Mouse (Mus musculus) hindbrain, embryonic 14.5 days (tissue): ENCODE data around the gene Map3k11. TPM values are rescaled to one million over a fixed set of nuclear protein-coding genes. Genes with fewer than 3 reads are reported as not detected.

ENCODE experiments used
- ATAC-seq: fragments of 200-750 bp; cut with Nextera tagmentation; 2 replicates; pipeline ENCODE4 v1.8.0; 2017; ENCODE audit warnings: moderate number of reproducible peaks, mild to moderate bottlenecking, moderate TSS enrichment, moderate library complexity; ENCODE audit not compliant: low FRiP score
- DNase-seq: peaks from one replicate; pipeline ENCODE4 v3.0.0-alpha.2; 2015; ENCODE audit warnings: low spot score
- H3K27ac ChIP-seq: fragments of 300-500 bp; sonication (generic); 2 replicates; pipeline ENCODE4 v1.5.1; 2014; ENCODE audit warnings: mild to moderate bottlenecking, moderate library complexity
- H3K27me3 ChIP-seq: fragments of 300-500 bp; sonication (generic); 2 replicates; pipeline ENCODE4 v1.6.1; 2014; ENCODE audit warnings: mild to moderate bottlenecking, low read length, mixed read lengths; ENCODE audit not compliant: control insufficient read depth, insufficient read depth
- H3K36me3 ChIP-seq: fragments of 300-500 bp; sonication (generic); replicated peaks from 2 replicates; pipeline ENCODE4 v1.6.1; 2014; ENCODE audit not compliant: control insufficient read depth, insufficient read depth
- H3K4me1 ChIP-seq: fragments of 300-500 bp; sonication (generic); replicated peaks from 2 replicates; pipeline ENCODE4 v1.6.1; 2014; ENCODE audit warnings: antibody characterized with exemption, low read length, mixed read lengths; ENCODE audit not compliant: control insufficient read depth, insufficient read depth
- H3K4me2 ChIP-seq: fragments of 300-500 bp; sonication (generic); replicated peaks from 2 replicates; pipeline ENCODE4 v1.6.1; 2014; ENCODE audit warnings: mild to moderate bottlenecking, moderate library complexity
- H3K4me3 ChIP-seq: fragments of 300-500 bp; sonication (generic); replicated peaks from 2 replicates; pipeline ENCODE4 v1.5.1; 2014; ENCODE audit warnings: mild to moderate bottlenecking, low read length
- H3K9ac ChIP-seq: fragments of 300-500 bp; sonication (generic); 2 replicates; pipeline ENCODE4 v1.6.1; 2014
- H3K9me3 ChIP-seq: fragments of 300-500 bp; sonication (generic); 2 replicates; pipeline ENCODE4 v1.6.1; 2016; ENCODE audit warnings: low read length; ENCODE audit not compliant: control insufficient read depth
- WGBS: fragments of 180-500 bp; shearing (Covaris S2); extraction: QIAGEN DNeasy Blood & Tissue Kit; methylation state at CpG from one replicate; pipeline ENCODE4 v1.1.7; 2014; 5-methylcytosine and 5-hydroxymethylcytosine counted together
- polyA plus RNA-seq: library from polyadenylated mRNA; unstranded; fragments of >200 nt; fragmentation: Nextera tagmentation; extraction: Ambion mirVana; gene quantifications from 2 replicates; pipeline ENCODE4 v1.2.1, GENCODE M21; 2014

Gene Map3k11
- polyA plus RNA-seq, 1 experiment from 2014 or later, result 11.5 TPM

DNA sequence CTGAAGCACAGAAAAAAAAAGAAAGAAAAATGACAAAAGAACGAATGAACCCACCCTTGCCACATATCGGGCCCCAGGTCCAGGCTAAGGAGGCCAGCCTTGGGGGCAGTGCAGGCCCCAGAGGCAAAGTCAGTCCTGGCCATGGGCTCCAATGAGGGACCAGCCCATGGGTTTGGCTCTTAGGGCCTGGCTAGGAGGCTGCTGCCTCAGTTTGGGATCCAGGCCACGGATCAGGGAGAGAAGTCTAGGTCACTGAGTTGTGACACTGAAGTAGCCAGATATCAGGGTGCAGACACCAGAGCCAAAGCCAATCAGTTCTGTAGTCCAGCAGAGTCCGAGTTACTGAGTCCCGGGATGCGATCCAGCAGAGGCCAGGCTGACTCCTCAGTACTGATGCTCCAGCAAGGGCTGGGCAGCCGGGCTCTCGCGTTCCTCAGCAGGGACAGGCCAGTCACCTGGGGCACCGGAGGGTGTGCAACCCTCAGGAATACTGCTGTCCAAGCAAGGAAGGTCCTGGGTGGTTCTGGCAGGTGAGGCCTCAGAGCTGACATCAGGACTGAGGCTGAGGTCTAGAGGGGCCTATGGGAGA, 23.8 kb upstream of the Map3k11 start:
- ATAC-seq (no peak), DNase-seq (no peak)
- H3K36me3 ChIP-seq, result peaks cover 57% of the 10 kb centered on the region
- no peaks in the 10 kb centered on the region for H3K27me3 ChIP-seq
- H3K4me3 ChIP-seq, result no peak overlapping the region
- H3K27ac ChIP-seq, result no peak overlapping the region
- 94% methylated on average over 10 of the region's 10 CpGs for WGBS
- H3K4me2 ChIP-seq, result no peak overlapping the region
- no peak overlapping the region for H3K9ac ChIP-seq
- H3K4me1 ChIP-seq, result peaks cover 12% of the 10 kb centered on the region
- H3K9me3 ChIP-seq, result no peaks in the 10 kb centered on the region

DNA sequence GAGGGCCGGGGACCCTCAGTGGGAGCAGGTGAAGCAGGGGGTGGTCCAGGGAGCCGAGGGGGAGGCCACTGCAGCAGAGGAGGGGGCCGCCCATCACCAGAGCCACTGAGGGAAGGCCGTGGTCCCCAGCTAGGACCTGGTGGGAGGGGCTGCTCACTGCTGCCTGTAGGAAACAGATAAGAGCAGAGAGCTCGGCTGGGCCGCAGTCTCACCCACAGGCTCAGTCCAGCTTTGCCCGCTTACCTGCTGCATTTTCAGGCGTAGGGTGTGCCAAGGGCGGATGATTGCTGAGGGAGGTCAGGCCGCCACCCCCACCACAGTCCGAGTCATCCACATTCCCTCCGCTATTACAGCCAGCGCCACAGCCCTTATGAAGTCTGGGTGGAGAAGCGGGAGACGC, 23.1 kb upstream of the Map3k11 start:
- DNase-seq (no peak), ATAC-seq (no peak)
- H3K4me2 ChIP-seq, result no peak overlapping the region
- H3K9ac ChIP-seq, result no peak overlapping the region
- peaks cover 12% of the 10 kb centered on the region for H3K4me1 ChIP-seq
- no peak overlapping the region for H3K4me3 ChIP-seq
- no peaks in the 10 kb centered on the region for H3K9me3 ChIP-seq
- H3K27ac ChIP-seq, result no peak overlapping the region
- H3K36me3 ChIP-seq, result peaks cover 58% of the 10 kb centered on the region
- 93% methylated on average over 15 of the region's 15 CpGs for WGBS
- H3K27me3 ChIP-seq, result no peaks in the 10 kb centered on the region

DNA sequence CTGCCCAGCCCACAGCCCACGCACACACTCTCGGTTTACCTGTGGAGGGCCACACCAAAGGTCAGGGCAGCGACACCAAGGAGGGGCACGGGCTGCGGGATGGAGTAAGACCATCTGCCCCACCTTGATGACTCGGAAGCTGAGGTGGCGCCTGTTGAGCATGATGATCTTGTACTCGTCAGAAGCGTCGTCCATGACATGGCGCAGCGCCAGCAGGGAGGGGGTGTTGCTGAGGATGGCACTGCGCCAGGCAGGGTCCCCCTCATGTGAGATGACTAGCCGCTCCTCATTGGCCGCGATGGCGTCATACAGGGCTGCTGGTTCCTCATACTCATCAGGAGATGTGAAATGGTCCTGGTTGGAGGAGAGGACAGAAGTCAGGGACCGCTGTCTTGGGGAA, 22.2 kb upstream of the Map3k11 start:
- no peak for ATAC-seq
- H3K9ac ChIP-seq, result no peak overlapping the region
- H3K36me3 ChIP-seq, result peaks cover 67% of the 10 kb centered on the region
- 86% methylated on average over 18 of the region's 18 CpGs for WGBS
- H3K4me1 ChIP-seq, result peaks cover 12% of the 10 kb centered on the region
- H3K4me3 ChIP-seq, result no peak overlapping the region
- no peak overlapping the region for H3K4me2 ChIP-seq
- no peaks in the 10 kb centered on the region for H3K9me3 ChIP-seq
- H3K27me3 ChIP-seq, result no peaks in the 10 kb centered on the region
- H3K27ac ChIP-seq, result no peak overlapping the region
- DNase-seq, result no peak

DNA sequence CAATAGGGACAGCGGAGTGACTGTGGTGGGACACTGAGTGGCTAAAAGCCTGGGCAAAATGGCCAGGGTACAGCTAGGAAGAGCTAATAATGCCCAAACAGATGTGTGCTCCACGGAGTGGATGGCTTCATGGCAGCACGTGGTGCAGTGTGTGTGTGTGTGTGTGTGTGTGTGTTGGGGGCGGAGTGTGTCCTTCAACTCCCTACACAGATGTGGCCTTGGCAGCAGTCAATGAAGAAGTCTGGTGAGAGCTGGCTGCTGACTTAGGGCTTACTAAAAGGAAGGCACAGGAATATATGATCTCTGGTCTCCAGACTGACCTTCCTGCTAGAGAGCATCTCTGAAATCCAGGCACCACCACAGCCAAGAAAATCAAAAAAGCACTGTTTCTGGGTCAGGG, 20.2 kb upstream of the Map3k11 start:
- Histone ChIP-seq H3K4me3 (no peak overlapping the region), H3K4me2 (no peak overlapping the region), H3K4me1 (peaks cover 8% of the 10 kb centered on the region), H3K9me3 (no peaks in the 10 kb centered on the region), H3K27ac (no peak overlapping the region), H3K36me3 (peaks cover 87% of the 10 kb centered on the region), H3K27me3 (no peaks in the 10 kb centered on the region), H3K9ac (no peak overlapping the region)
- WGBS, result 78% methylated on average over 4 of the region's 4 CpGs
- ATAC-seq, result no peak
- DNase-seq, result no peak

DNA sequence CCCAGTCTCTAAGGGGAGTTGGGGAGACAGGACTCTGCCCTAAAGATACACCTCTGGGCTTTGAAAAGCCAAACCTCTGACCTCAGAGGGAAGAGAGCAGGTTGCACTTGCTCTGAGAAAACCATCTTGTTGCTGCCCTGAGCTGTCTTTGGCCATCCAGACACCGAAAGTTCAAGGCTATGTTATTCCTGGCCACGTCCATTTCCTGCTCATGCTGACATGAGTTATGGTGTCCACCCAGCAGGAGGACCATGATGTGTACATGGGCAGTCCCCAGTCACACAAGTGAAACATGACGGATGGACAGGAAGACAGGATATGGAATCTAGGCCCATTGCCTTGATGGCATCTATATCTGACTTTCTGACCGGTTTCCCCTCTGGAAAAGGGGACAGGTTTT, 8.1 kb upstream of the Map3k11 start:
- 88% methylated on average over 4 of the region's 4 CpGs for WGBS

DNA sequence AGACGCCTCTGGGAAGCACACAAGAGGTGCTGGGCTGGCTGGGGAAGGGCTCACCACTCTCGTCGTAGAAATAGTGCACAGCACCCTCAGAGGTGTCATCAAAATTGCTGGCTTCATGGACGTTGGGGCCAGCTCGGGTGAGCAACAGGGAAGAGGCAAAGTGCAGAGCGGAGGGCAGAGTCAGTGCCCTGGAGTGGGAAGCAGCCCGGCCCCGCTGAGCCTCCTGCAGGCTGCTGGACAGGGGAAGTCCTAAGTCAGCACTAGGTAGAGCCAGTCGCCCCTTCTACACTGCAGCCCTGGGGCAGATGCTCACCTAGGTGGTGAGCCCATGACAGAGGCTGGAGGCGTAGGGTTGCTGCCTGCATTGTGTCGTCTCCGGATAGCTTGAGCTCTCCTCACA, 4.3 kb upstream of the Map3k11 start:
- H3K36me3 ChIP-seq, result peaks cover 74% of the 10 kb centered on the region
- no peak for ATAC-seq
- WGBS, result 91% methylated on average over 12 of the region's 12 CpGs
- no peak overlapping the region for H3K4me2 ChIP-seq
- no peak overlapping the region for H3K27ac ChIP-seq
- H3K4me3 ChIP-seq, result no peak overlapping the region
- H3K9ac ChIP-seq, result no peak overlapping the region
- H3K4me1 ChIP-seq, result peaks cover 10% of the 10 kb centered on the region
- H3K27me3 ChIP-seq, result no peaks in the 10 kb centered on the region
- no peak for DNase-seq
- no peaks in the 10 kb centered on the region for H3K9me3 ChIP-seq

More for the DNA sequence above, 8.1 kb upstream of the Map3k11 start:
- H3K9me3 ChIP-seq, result no peaks in the 10 kb centered on the region
- ATAC-seq, result no peak
- H3K27ac ChIP-seq, result no peak overlapping the region
- no peak overlapping the region for H3K9ac ChIP-seq
- no peak for DNase-seq
- H3K4me2 ChIP-seq, result no peak overlapping the region
- H3K27me3 ChIP-seq, result no peaks in the 10 kb centered on the region
- H3K4me1 ChIP-seq, result no peaks in the 10 kb centered on the region
- peaks cover 94% of the 10 kb centered on the region for H3K36me3 ChIP-seq
- no peak overlapping the region for H3K4me3 ChIP-seq

DNA sequence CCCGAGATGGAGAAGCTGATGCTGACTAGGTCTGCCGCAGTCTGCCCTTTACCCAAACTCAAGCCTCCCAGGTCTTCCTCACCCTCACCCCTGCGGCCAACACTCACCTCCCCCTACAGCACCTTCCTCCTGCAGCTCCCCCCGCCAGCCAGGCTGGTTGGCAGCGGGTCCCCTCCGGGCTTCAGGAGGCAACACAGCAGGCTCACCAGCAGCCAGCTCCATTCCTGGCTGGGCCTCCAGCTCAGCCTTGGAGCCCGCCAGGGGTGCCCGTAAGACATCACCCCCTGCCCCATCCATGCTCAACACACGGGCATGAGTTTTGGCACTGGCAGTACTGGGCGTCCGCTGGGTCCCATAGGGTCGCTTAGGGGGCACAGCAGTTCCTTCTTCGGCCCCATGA, 3.6 kb upstream of the Map3k11 start:
- ATAC-seq (no peak), DNase-seq (no peak)
- no peak overlapping the region for H3K4me2 ChIP-seq
- no peaks in the 10 kb centered on the region for H3K9me3 ChIP-seq
- WGBS, result 91% methylated on average over 13 of the region's 13 CpGs
- no peak overlapping the region for H3K9ac ChIP-seq
- peaks cover 66% of the 10 kb centered on the region for H3K36me3 ChIP-seq
- no peak overlapping the region for H3K27ac ChIP-seq
- H3K27me3 ChIP-seq, result no peaks in the 10 kb centered on the region
- H3K4me3 ChIP-seq, result no peak overlapping the region
- peaks cover 12% of the 10 kb centered on the region for H3K4me1 ChIP-seq

DNA sequence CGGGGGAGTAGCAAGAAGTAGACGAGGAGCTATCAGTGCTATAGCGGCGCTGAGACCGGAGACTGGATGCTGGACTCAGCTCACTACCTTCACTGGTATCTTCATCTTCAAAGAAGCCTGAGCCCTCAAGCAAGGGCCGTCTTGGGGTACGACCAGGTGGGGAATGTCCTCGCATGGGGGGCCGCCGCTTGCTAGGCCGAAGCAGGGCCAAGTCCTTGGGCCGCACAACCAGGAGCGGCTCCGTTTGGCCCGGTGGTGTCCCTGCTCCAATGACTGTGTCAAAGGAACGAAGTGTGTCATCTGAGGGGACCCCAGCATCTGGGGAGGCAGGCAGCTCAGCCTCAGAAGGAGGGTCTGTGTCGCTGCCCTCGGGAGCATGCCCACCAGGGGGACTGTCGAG, 3.1 kb upstream of the Map3k11 start:
- Histone ChIP-seq H3K9ac (no peak overlapping the region), H3K27me3 (no peaks in the 10 kb centered on the region), H3K4me3 (no peak overlapping the region), H3K36me3 (peaks cover 62% of the 10 kb centered on the region), H3K27ac (no peak overlapping the region), H3K4me2 (no peak overlapping the region), H3K9me3 (no peaks in the 10 kb centered on the region), H3K4me1 (peaks cover 17% of the 10 kb centered on the region)
- ATAC-seq, result no peak
- no peak for DNase-seq
- WGBS, result 94% methylated on average over 19 of the region's 19 CpGs

DNA sequence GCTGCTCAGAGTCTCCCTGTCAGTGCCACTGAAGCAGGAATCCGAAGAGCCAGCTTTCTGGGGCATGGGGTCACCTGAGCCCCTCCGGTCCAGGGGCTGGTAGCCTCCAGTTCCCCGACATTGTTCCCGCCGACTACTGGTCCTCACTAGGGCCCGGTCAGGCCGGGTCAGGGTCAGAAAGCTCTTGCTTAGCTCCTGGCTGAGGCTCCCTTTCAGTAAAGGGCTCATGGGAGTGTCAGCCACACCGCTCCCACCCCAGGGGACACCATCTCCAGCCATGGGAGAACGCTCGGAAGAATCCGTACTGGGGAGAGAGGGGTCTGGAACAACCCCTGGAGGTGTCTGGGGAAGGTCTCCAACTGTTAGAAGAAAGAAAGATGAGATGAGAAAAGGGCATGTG, 2.7 kb upstream of the Map3k11 start:
- Histone ChIP-seq H3K4me2 (no peak overlapping the region), H3K36me3 (peaks cover 58% of the 10 kb centered on the region), H3K4me3 (no peak overlapping the region), H3K9me3 (no peaks in the 10 kb centered on the region), H3K4me1 (peaks cover 21% of the 10 kb centered on the region), H3K27ac (no peak overlapping the region), H3K27me3 (no peaks in the 10 kb centered on the region), H3K9ac (no peak overlapping the region)
- 94% methylated on average over 11 of the region's 11 CpGs for WGBS
- no peak for DNase-seq
- ATAC-seq, result no peak

DNA sequence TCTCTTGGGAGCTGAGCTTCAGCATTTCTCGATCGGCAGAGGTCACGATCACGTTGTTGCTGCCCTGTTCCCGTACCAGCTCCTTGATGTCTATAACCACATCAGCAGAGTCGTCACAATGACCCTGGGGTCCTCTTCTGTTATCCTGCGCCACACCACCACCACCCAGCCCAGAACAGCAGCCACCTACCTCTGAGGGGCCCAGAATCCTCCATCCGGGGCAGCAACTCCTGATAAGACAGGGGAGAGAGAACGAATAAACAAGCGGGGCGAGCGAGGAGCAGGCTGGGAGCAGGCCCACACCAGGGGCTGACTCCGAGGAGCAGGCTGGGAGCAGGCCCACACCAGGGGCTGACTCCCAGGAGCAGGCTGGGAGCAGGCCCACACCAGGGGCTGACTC, 2.1 kb upstream of the Map3k11 start:
- H3K9me3 ChIP-seq, result no peaks in the 10 kb centered on the region
- 96% methylated on average over 13 of the region's 13 CpGs for WGBS
- ATAC-seq (no peak), DNase-seq (no peak)
- H3K9ac ChIP-seq, result no peak overlapping the region
- H3K27ac ChIP-seq, result no peak overlapping the region
- no peak overlapping the region for H3K4me2 ChIP-seq
- peaks cover 53% of the 10 kb centered on the region for H3K36me3 ChIP-seq
- H3K27me3 ChIP-seq, result no peaks in the 10 kb centered on the region
- no peak overlapping the region for H3K4me3 ChIP-seq
- H3K4me1 ChIP-seq, result peaks cover 27% of the 10 kb centered on the region
